Mouse (Mus musculus) spleen, adult 2 months (tissue): ENCODE measurements around the gene Tubb3. TPM values are rescaled to one million over a fixed set of nuclear protein-coding genes. Genes with fewer than 3 reads are reported as not detected.

Experiments used
- DNase-seq, 2 experiments: peaks; one replicate each; pipeline versions ENCODE4 v3.0.0 to v3.0.0-alpha.2; 2012 to 2021; ENCODE audit warnings: low spot score in 2 of 2, low read depth in 1 of 2
- H3K27ac ChIP-seq: fragments of 200-500 bp; 2 replicates; pipeline ENCODE4 v1.5.1; 2012; ENCODE audit warnings: low read length, inconsistent platforms; ENCODE audit not compliant: insufficient read depth
- H3K27me3 ChIP-seq: fragments of 200-500 bp; 2 replicates; pipeline ENCODE4 v1.6.1; 2012; ENCODE audit warnings: mild to moderate bottlenecking, moderate library complexity, low read length, inconsistent platforms; ENCODE audit not compliant: control insufficient read depth, insufficient read depth
- H3K36me3 ChIP-seq: fragments of 200-500 bp; 2 replicates; pipeline ENCODE4 v1.6.1; 2012; ENCODE audit warnings: mild to moderate bottlenecking, low read length, inconsistent platforms; ENCODE audit not compliant: control insufficient read depth, insufficient read depth
- H3K4me1 ChIP-seq: fragments of 200-500 bp; 2 replicates; pipeline ENCODE4 v1.6.1; 2011; ENCODE audit warnings: inconsistent platforms; ENCODE audit not compliant: control insufficient read depth, insufficient read depth, insufficient read length
- H3K4me3 ChIP-seq: fragments of 200-500 bp; 2 replicates; pipeline ENCODE4 v1.5.1; 2011; ENCODE audit warnings: mild to moderate bottlenecking, inconsistent platforms; ENCODE audit not compliant: insufficient read depth, insufficient read length; ENCODE audit errors: extremely low read depth
- CTCF ChIP-seq: fragments of 200-500 bp; IDR thresholded peaks from 2 replicates; pipeline ENCODE4 v1.5.1; 2011; ENCODE audit warnings: mild to moderate bottlenecking, inconsistent platforms; ENCODE audit not compliant: insufficient read depth, insufficient read length, insufficient replicate concordance; ENCODE audit errors: extremely low read depth
- POLR2A ChIP-seq: fragments of 200-500 bp; IDR thresholded peaks from 2 replicates; pipeline ENCODE4 v1.6.1; 2011; ENCODE audit warnings: low read depth, low read length, inconsistent platforms
- WGBS: fragments of 180-500 bp; shearing (Covaris S2); methylation state at CpG from one replicate; pipeline ENCODE4 v1.1.7; 2018; 5-methylcytosine and 5-hydroxymethylcytosine counted together
- polyA plus RNA-seq: library from polyadenylated mRNA; depleted of rRNA; stranded (reverse); fragments of >200 nt; gene quantifications from 2 replicates; pipeline ENCODE4 v1.2.3, GENCODE M21; 2012

Gene Tubb3
- polyA plus RNA-seq, 1 experiment, result 2.7 TPM

- no peaks in the 10 kb centered on the region for H3K27me3 ChIP-seq
- 70% methylated on average over 9 of the region's 9 CpGs for WGBS
- TF ChIP-seq POLR2A (no peak), CTCF (peak; percentile 22; the same call in 1 of the 2 replicates)
- H3K4me1 ChIP-seq, result no peaks in the 10 kb centered on the region
- no peak overlapping the region for H3K4me3 ChIP-seq
- peak; percentile 17 to 31 for DNase-seq
- H3K36me3 ChIP-seq, result peaks cover 48% of the 10 kb centered on the region
- no peak overlapping the region for H3K27ac ChIP-seq
These were observed 26.2 kb upstream of the Tubb3 start for GRCm38 (mm10) chr8:123384883-123385540.

- Histone ChIP-seq H3K4me3 (no peak overlapping the region), H3K4me1 (no peaks in the 10 kb centered on the region), H3K36me3 (peaks cover 57% of the 10 kb centered on the region), H3K27me3 (no peaks in the 10 kb centered on the region), H3K27ac (no peak overlapping the region)
- DNase-seq, result no peak
- TF ChIP-seq CTCF (no peak), POLR2A (no peak)
- 84% methylated on average over 3 of the region's 3 CpGs for WGBS
These were observed 24.2 kb upstream of the Tubb3 start for GRCm38 (mm10) chr8:123387041-123387440.

GRCm38 (mm10) chr8:123387801-123388200 lies 23.4 kb upstream of the Tubb3 start:
- DNase-seq, result no peak
- TF ChIP-seq POLR2A, result no peak
- no peak for TF ChIP-seq CTCF
- 85% methylated on average over 8 of the region's 8 CpGs for WGBS
- no peaks in the 10 kb centered on the region for H3K4me1 ChIP-seq
- peaks cover 54% of the 10 kb centered on the region for H3K36me3 ChIP-seq
- no peaks in the 10 kb centered on the region for H3K27me3 ChIP-seq
- no peak overlapping the region for H3K27ac ChIP-seq
- no peak overlapping the region for H3K4me3 ChIP-seq

GRCm38 (mm10) chr8:123389026-123389425 lies 22.2 kb upstream of the Tubb3 start:
- no peak for TF ChIP-seq POLR2A
- no peak for TF ChIP-seq CTCF
- Histone ChIP-seq H3K4me1 (no peaks in the 10 kb centered on the region), H3K27me3 (no peaks in the 10 kb centered on the region), H3K4me3 (no peak overlapping the region), H3K27ac (no peak overlapping the region), H3K36me3 (peaks cover 53% of the 10 kb centered on the region)
- no peak for DNase-seq
- 83% methylated on average over 7 of the region's 7 CpGs for WGBS

GRCm38 (mm10) chr8:123398308-123398707 lies 12.9 kb upstream of the Tubb3 start:
- TF ChIP-seq CTCF, result no peak
- TF ChIP-seq POLR2A, result no peak
- Histone ChIP-seq H3K27me3 (no peaks in the 10 kb centered on the region), H3K36me3 (peaks cover 63% of the 10 kb centered on the region), H3K4me1 (no peaks in the 10 kb centered on the region), H3K4me3 (no peak overlapping the region), H3K27ac (no peak overlapping the region)
- no peak for DNase-seq
- WGBS, result 77% methylated on average over 13 of the region's 13 CpGs

- 90% methylated on average over 9 of the region's 9 CpGs for WGBS
- peaks cover 3% of the 10 kb centered on the region; the same call in 1 of the 2 replicates for H3K4me1 ChIP-seq
- no peak overlapping the region for H3K4me3 ChIP-seq
- peaks cover 39% of the 10 kb centered on the region for H3K36me3 ChIP-seq
- DNase-seq, result no peak
- TF ChIP-seq POLR2A (no peak), CTCF (no peak)
- H3K27ac ChIP-seq, result no peak overlapping the region
- H3K27me3 ChIP-seq, result no peaks in the 10 kb centered on the region
These were observed 9.3 kb upstream of the Tubb3 start for GRCm38 (mm10) chr8:123401936-123402335.

- peaks cover 3% of the 10 kb centered on the region; the same call in 1 of the 2 replicates for H3K4me1 ChIP-seq
- 91% methylated on average over 9 of the region's 9 CpGs for WGBS
- H3K36me3 ChIP-seq, result peaks cover 32% of the 10 kb centered on the region
- DNase-seq, result no peak
- TF ChIP-seq CTCF, result no peak
- TF ChIP-seq POLR2A, result no peak
- H3K27me3 ChIP-seq, result 0 out of 2 replicates have a peak, but pooled peaks cover 1% of the 10 kb centered on the region
- no peak overlapping the region for H3K4me3 ChIP-seq
- H3K27ac ChIP-seq, result no peak overlapping the region
These were observed 8.4 kb upstream of the Tubb3 start for GRCm38 (mm10) chr8:123402730-123403326.
